Mouse (Mus musculus) spleen, adult 2 months (tissue): ENCODE data around the gene Amigo2. TPM values are rescaled to one million over a fixed set of nuclear protein-coding genes. Genes with fewer than 3 reads are reported as not detected.

Experiments used
- DNase-seq, 2 experiments: peaks; one replicate each; pipeline versions ENCODE4 v3.0.0 to v3.0.0-alpha.2; 2012 to 2021; ENCODE audit warnings: low spot score in 2 of 2, low read depth in 1 of 2
- H3K27ac ChIP-seq: fragments of 200-500 bp; 2 replicates; pipeline ENCODE4 v1.5.1; 2012; ENCODE audit warnings: low read length, inconsistent platforms; ENCODE audit not compliant: insufficient read depth
- H3K27me3 ChIP-seq: fragments of 200-500 bp; 2 replicates; pipeline ENCODE4 v1.6.1; 2012; ENCODE audit warnings: mild to moderate bottlenecking, moderate library complexity, low read length, inconsistent platforms; ENCODE audit not compliant: control insufficient read depth, insufficient read depth
- H3K36me3 ChIP-seq: fragments of 200-500 bp; 2 replicates; pipeline ENCODE4 v1.6.1; 2012; ENCODE audit warnings: mild to moderate bottlenecking, low read length, inconsistent platforms; ENCODE audit not compliant: control insufficient read depth, insufficient read depth
- H3K4me1 ChIP-seq: fragments of 200-500 bp; 2 replicates; pipeline ENCODE4 v1.6.1; 2011; ENCODE audit warnings: inconsistent platforms; ENCODE audit not compliant: control insufficient read depth, insufficient read depth, insufficient read length
- H3K4me3 ChIP-seq: fragments of 200-500 bp; 2 replicates; pipeline ENCODE4 v1.5.1; 2011; ENCODE audit warnings: mild to moderate bottlenecking, inconsistent platforms; ENCODE audit not compliant: insufficient read depth, insufficient read length; ENCODE audit errors: extremely low read depth
- CTCF ChIP-seq: fragments of 200-500 bp; IDR thresholded peaks from 2 replicates; pipeline ENCODE4 v1.5.1; 2011; ENCODE audit warnings: mild to moderate bottlenecking, inconsistent platforms; ENCODE audit not compliant: insufficient read depth, insufficient read length, insufficient replicate concordance; ENCODE audit errors: extremely low read depth
- POLR2A ChIP-seq: fragments of 200-500 bp; IDR thresholded peaks from 2 replicates; pipeline ENCODE4 v1.6.1; 2011; ENCODE audit warnings: low read depth, low read length, inconsistent platforms
- WGBS: fragments of 180-500 bp; shearing (Covaris S2); methylation state at CpG from one replicate; pipeline ENCODE4 v1.1.7; 2018; 5-methylcytosine and 5-hydroxymethylcytosine counted together
- polyA plus RNA-seq: library from polyadenylated mRNA; depleted of rRNA; stranded (reverse); fragments of >200 nt; gene quantifications from 2 replicates; pipeline ENCODE4 v1.2.3, GENCODE M21; 2012; rRNA removed

The Amigo2 gene
- polyA plus RNA-seq, 1 experiment = 2.0 TPM

- H3K36me3 ChIP-seq = no peaks in the 10 kb centered on the region
- no peaks in the 10 kb centered on the region for H3K4me1 ChIP-seq
- TF ChIP-seq POLR2A = no peak
- TF ChIP-seq CTCF = no peak
- 0 out of 2 replicates have a peak, but pooled peaks cover 1% of the 10 kb centered on the region for H3K27me3 ChIP-seq
- no peak overlapping the region for H3K4me3 ChIP-seq
- DNase-seq = no peak
- no peak overlapping the region for H3K27ac ChIP-seq
- WGBS = 76% methylated on average over 3 of the region's 3 CpGs
Measured at GRCm38 (mm10) chr15:97204889-97205288, 42.2 kb downstream of the Amigo2 start.

- H3K27ac ChIP-seq = no peak overlapping the region
- H3K4me1 ChIP-seq = no peaks in the 10 kb centered on the region
- H3K36me3 ChIP-seq = no peaks in the 10 kb centered on the region
- no peaks in the 10 kb centered on the region for H3K27me3 ChIP-seq
- 81% methylated on average over 7 of the region's 7 CpGs for WGBS
- no peak overlapping the region for H3K4me3 ChIP-seq
- TF ChIP-seq POLR2A (no peak), CTCF (no peak)
- DNase-seq = no peak
Measured at GRCm38 (mm10) chr15:97196644-97197043, 50.4 kb downstream of the Amigo2 start.

- Histone ChIP-seq H3K27me3 (no peaks in the 10 kb centered on the region), H3K4me3 (no peak overlapping the region), H3K36me3 (no peaks in the 10 kb centered on the region), H3K4me1 (no peaks in the 10 kb centered on the region), H3K27ac (no peak overlapping the region)
- WGBS = 0% methylated on average over 1 of the region's 1 CpGs
- TF ChIP-seq CTCF (no peak), POLR2A (no peak)
- peak in 1 of 2 experiments; percentile 28 for DNase-seq
Measured at GRCm38 (mm10) chr15:97195628-97196027, 51.5 kb downstream of the Amigo2 start.

Other genes with a start within 250 kb of the Amigo2 start
- gene Slc38a4, start 191.3 kb downstream of the Amigo2 start, polyA plus RNA-seq = 0.09 and 0.15 TPM in 2 replicates
- 53.8 and 54.4 TPM in 2 replicates for gene Pced1b, start 180 bp downstream of the Amigo2 start, polyA plus RNA-seq